In the genomic region with DNA sequence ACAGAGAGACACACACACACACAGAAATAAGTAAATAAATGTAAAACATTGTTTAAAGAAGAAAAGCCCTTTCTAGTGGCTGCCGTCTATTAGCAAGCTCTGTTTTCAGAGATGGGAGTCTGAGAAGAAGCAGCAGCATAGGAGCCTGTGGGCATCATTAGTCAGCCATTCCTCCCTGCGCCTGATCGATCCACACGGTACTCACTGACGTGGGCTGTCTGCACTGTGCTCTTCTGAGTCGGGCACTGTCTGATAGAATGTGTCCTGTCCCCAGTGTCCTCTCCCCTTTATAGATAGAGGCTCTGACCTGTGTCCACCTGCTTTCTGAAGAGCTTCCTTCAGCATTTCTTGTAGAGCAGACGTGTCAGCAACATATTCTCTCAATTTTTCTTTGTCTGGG, we compare ENCODE assay signal across 10 mouse cellular contexts.
"Had no signal": no experiment of that assay in that cellular context is flagged by ENCODE, and none has a peak within 500 bp of the region (broad histone marks: within the 10 kb centered on the region; RNA-seq: fewer than 3 reads in every experiment).

No protein-coding gene starts in this region.

- H3K4me3 ChIP-seq: limb, embryonic 13.5 days; stomach, embryonic 15.5 days had no signal

- ATAC-seq: intestine, postnatal 0 days had no signal

- H3K4me1 ChIP-seq: stomach, embryonic 15.5 days had no signal

- H3K9me3 ChIP-seq: limb, embryonic 13.5 days; stomach, embryonic 15.5 days had no signal

- H3K9ac ChIP-seq: limb, embryonic 13.5 days; liver, embryonic 14.5 days; stomach, embryonic 15.5 days had no signal

- H3K27me3 ChIP-seq: limb, embryonic 13.5 days; stomach, embryonic 15.5 days had no signal

- H3K27ac ChIP-seq: limb, embryonic 13.5 days; liver, embryonic 14.5 days; stomach, embryonic 15.5 days had no signal

- H3K36me3 ChIP-seq: limb, embryonic 13.5 days; stomach, embryonic 15.5 days had no signal

- DNase-seq: layer of hippocampus, adult 9-11 months; layer of hippocampus, postnatal 36 days; lung, adult 18-20 months; right cerebral cortex, postnatal 14 days; thymus, adult 2 months; thymus, postnatal 25 days had no signal

- H3K4me2 ChIP-seq: limb, embryonic 13.5 days; stomach, embryonic 15.5 days had no signal
